ENCODE assay signal across 19 mouse cellular contexts in genomic region chr7:115206479-115207134, GRCm38 (mm10).
DNase-seq lines count a peak whose midpoint lies in the region; ATAC-seq and TF ChIP-seq lines count a peak whose summit lies in the region.
"Had no signal": no experiment of that assay in that cellular context is flagged by ENCODE, and none has a peak within 500 bp of the region (broad histone marks: within the 10 kb centered on the region; RNA-seq: fewer than 3 reads in every experiment).

No protein-coding gene starts in this region.

- TF ChIP-seq CTCF in liver, adult 2 months (IDR thresholded peaks at IDR 0.05; ENCODE audit: low read depth, low read length): no peak

- DNase-seq in kidney, adult 18-20 months: peak; percentile 18
- DNase-seq in liver, adult 2 months (ENCODE audit: extremely low read depth, low read depth, low spot score): peak; percentile 36
- DNase-seq in ZHBTc4 (ENCODE audit: low read depth, low spot score): peak; percentile 12
- peak; percentile 7 to 35 for DNase-seq in kidney, postnatal 25 days
- DNase-seq in left cerebral cortex, adult 8-10 months (ENCODE audit: low spot score in 2 of 2): no peak
- DNase-seq: adrenal gland, adult 2 months; adrenal gland, postnatal 25 days; cerebellum, adult 18-20 months; cerebellum, adult 9-11 months; cerebellum, postnatal 36 days; forebrain, postnatal 0 days; gastrocnemius, adult 2 months; gastrocnemius, postnatal 25 days had no signal

- TF ChIP-seq POLR2A in liver, adult 2 months (IDR thresholded peaks at IDR 0.05; ENCODE audit: extremely low read depth, insufficient read depth, low read length): no peak

- no peaks in the 10 kb centered on the region for H3K36me3 ChIP-seq in kidney, embryonic 16.5 days (ENCODE audit: insufficient read depth, low read length)
- no peaks in the 10 kb centered on the region for H3K36me3 ChIP-seq in liver, adult 2 months (ENCODE audit: control insufficient read depth, insufficient read depth, low read length)
- no peaks in the 10 kb centered on the region for H3K36me3 ChIP-seq in liver, embryonic 12.5 days
- H3K36me3 ChIP-seq: heart, embryonic 12.5 days; hindbrain, embryonic 10.5 days had no signal

- H3K9ac ChIP-seq in kidney, embryonic 16.5 days (replicated peaks; ENCODE audit: low read length): no peak overlapping the region
- H3K9ac ChIP-seq in liver, adult 2 months (ENCODE audit: low read depth, low read length): no peak overlapping the region
- H3K9ac ChIP-seq in liver, embryonic 12.5 days: no peak overlapping the region
- H3K9ac ChIP-seq: forebrain, embryonic 13.5 days; forebrain, postnatal 0 days; heart, embryonic 12.5 days had no signal

- H3K27ac ChIP-seq in kidney, embryonic 16.5 days (ENCODE audit: low read length): no peak overlapping the region
- H3K27ac ChIP-seq in liver, adult 2 months (replicated peaks; ENCODE audit: insufficient read depth, low read depth, low read length): no peak overlapping the region
- no peak overlapping the region for H3K27ac ChIP-seq in liver, embryonic 12.5 days
- H3K27ac ChIP-seq: forebrain, embryonic 13.5 days; gastrocnemius, adult 2 months; hindbrain, embryonic 10.5 days had no signal

- 70% methylated on average over 9 of the region's 9 CpGs for WGBS in kidney, embryonic 16.5 days
- 35% methylated on average over 9 of the region's 9 CpGs for WGBS in liver, adult 2 months
- 45% methylated on average over 9 of the region's 9 CpGs for WGBS in liver, embryonic 12.5 days (ENCODE audit: insufficient replicate concordance)

- no peak overlapping the region for H3K4me2 ChIP-seq in kidney, embryonic 16.5 days (replicated peaks; ENCODE audit: low read depth, low read length)
- H3K4me2 ChIP-seq in liver, embryonic 12.5 days: no peak overlapping the region
- H3K4me2 ChIP-seq: forebrain, embryonic 13.5 days; heart, embryonic 12.5 days had no signal

- no peak for ATAC-seq in kidney, embryonic 16.5 days (ENCODE audit: low FRiP score, low TSS enrichment)
- no peak for ATAC-seq in liver, embryonic 12.5 days
- ATAC-seq: forebrain, embryonic 13.5 days; forebrain, postnatal 0 days; Patski had no signal

- H3K4me3 ChIP-seq in kidney, embryonic 16.5 days (ENCODE audit: low read length): no peak overlapping the region
- H3K4me3 ChIP-seq in liver, adult 2 months (ENCODE audit: insufficient read depth, low read depth, low read length): no peak overlapping the region
- H3K4me3 ChIP-seq in liver, embryonic 12.5 days: no peak overlapping the region
- H3K4me3 ChIP-seq: forebrain, embryonic 13.5 days; gastrocnemius, adult 2 months; heart, embryonic 12.5 days; hindbrain, embryonic 10.5 days had no signal

- peaks cover 5% of the 10 kb centered on the region; the same call in 1 of the 2 replicates for H3K27me3 ChIP-seq in kidney, embryonic 16.5 days (ENCODE audit: insufficient read depth, low read length)
- no peaks in the 10 kb centered on the region; the same call in 1 of the 2 replicates for H3K27me3 ChIP-seq in liver, adult 2 months (ENCODE audit: control insufficient read depth, insufficient read depth, low read length)
- no peaks in the 10 kb centered on the region for H3K27me3 ChIP-seq in liver, embryonic 12.5 days (replicated peaks)
- H3K27me3 ChIP-seq: heart, embryonic 12.5 days; Patski had no signal

- no peaks in the 10 kb centered on the region for H3K79me2 ChIP-seq in liver, adult 2 months (ENCODE audit: control insufficient read depth, insufficient read depth, low read length)

- H3K4me1 ChIP-seq in kidney, embryonic 16.5 days (ENCODE audit: insufficient read depth, low read length): 0 out of 2 replicates have a peak, but pooled peaks cover 7% of the 10 kb centered on the region
- H3K4me1 ChIP-seq in liver, adult 2 months (ENCODE audit: control insufficient read depth, insufficient read depth, low read length): no peaks in the 10 kb centered on the region; the same call in 1 of the 2 replicates
- H3K4me1 ChIP-seq in liver, embryonic 12.5 days: no peaks in the 10 kb centered on the region
- H3K4me1 ChIP-seq: forebrain, embryonic 13.5 days; hindbrain, embryonic 10.5 days had no signal

- H3K9me3 ChIP-seq in kidney, embryonic 16.5 days (ENCODE audit: low read length): no peaks in the 10 kb centered on the region
- no peaks in the 10 kb centered on the region for H3K9me3 ChIP-seq in liver, embryonic 12.5 days (replicated peaks)
- H3K9me3 ChIP-seq: forebrain, embryonic 13.5 days; heart, embryonic 12.5 days; hindbrain, embryonic 10.5 days had no signal

Comparison
In these comparisons a context has a peak if more than half of its experiments do, and no peak if none do; other contexts are left out.
1. DNase-seq: peak in kidney, adult 18-20 months (single experiment), liver, adult 2 months (single experiment), ZHBTc4 (single experiment) and kidney, postnatal 25 days (2 of 2); none in left cerebral cortex, adult 8-10 months (0 of 2).